Mouse (Mus musculus) bone marrow, adult 2 months (tissue): ENCODE results near the gene Capzb. TPM values are rescaled to one million over a fixed set of nuclear protein-coding genes. Genes with fewer than 3 reads are reported as not detected.
A peak's percentile ranks its signal among the peaks of the same experiment; 100 is the strongest.

Experiments
- H3K27ac ChIP-seq: fragments of 200-500 bp; 2 replicates; pipeline ENCODE4 v1.5.1; 2012; ENCODE audit warnings: low read depth, mild to moderate bottlenecking, control low read depth, inconsistent platforms, low read length; ENCODE audit not compliant: control insufficient read depth, poor library complexity, insufficient read depth
- H3K4me1 ChIP-seq: fragments of 200-500 bp; 2 replicates; pipeline ENCODE4 v1.6.1; 2011; ENCODE audit warnings: low read length; ENCODE audit not compliant: control insufficient read depth, insufficient read depth
- H3K4me3 ChIP-seq: fragments of 200-500 bp; replicated peaks from 2 replicates; pipeline ENCODE3; 2011; ENCODE audit warnings: mild to moderate bottlenecking, low read depth, low read length, control low read depth; ENCODE audit not compliant: control insufficient read depth
- CTCF ChIP-seq: fragments of 200-500 bp; IDR thresholded peaks from 2 replicates; pipeline ENCODE4 v1.5.1; 2011; ENCODE audit warnings: low read length, control low read depth; ENCODE audit not compliant: control insufficient read depth, insufficient read depth
- POLR2A ChIP-seq: fragments of 200-500 bp; IDR thresholded peaks from 2 replicates; pipeline ENCODE4 v1.6.1; 2011; ENCODE audit warnings: low read depth, mild to moderate bottlenecking, control low read depth, low read length, borderline replicate concordance; ENCODE audit not compliant: control insufficient read depth
- WGBS: fragments of 180-500 bp; shearing (Covaris S2); methylation state at CpG from one replicate; pipeline ENCODE4 v1.1.7; 2018; 5-methylcytosine and 5-hydroxymethylcytosine counted together
- polyA plus RNA-seq: library from polyadenylated mRNA; stranded (reverse); fragments of >200 nt; gene quantifications from 2 replicates; pipeline ENCODE4 v1.2.4, GENCODE M21; 2011; ENCODE audit warnings: low replicate concordance; ENCODE audit not compliant: missing spikeins, insufficient read depth, insufficient read length

Gene Capzb
- polyA plus RNA-seq, 1 experiment, result 160 TPM

- WGBS, result 56% methylated on average over 5 of the region's 5 CpGs
- TF ChIP-seq POLR2A (no peak), CTCF (no peak)
- Histone ChIP-seq H3K4me3 (no peak overlapping the region), H3K27ac (no peak overlapping the region), H3K4me1 (no peaks in the 10 kb centered on the region; the same call in 1 of the 2 replicates)
Measured at GRCm38 (mm10) chr4:139225115-139225514, 32.4 kb downstream of the Capzb start.

GRCm38 (mm10) chr4:139225944-139226343, 33.2 kb downstream of the Capzb start:
- WGBS, result 88% methylated on average over 4 of the region's 4 CpGs
- Histone ChIP-seq H3K4me3 (no peak overlapping the region), H3K27ac (no peak overlapping the region), H3K4me1 (no peaks in the 10 kb centered on the region; the same call in 1 of the 2 replicates)
- no peak for TF ChIP-seq CTCF
- TF ChIP-seq POLR2A, result no peak

- Histone ChIP-seq H3K4me3 (no peak overlapping the region), H3K4me1 (no peaks in the 10 kb centered on the region; the same call in 1 of the 2 replicates), H3K27ac (no peak overlapping the region)
- no peak for TF ChIP-seq POLR2A
- TF ChIP-seq CTCF, result no peak
- WGBS, result 89% methylated on average over 13 of the region's 13 CpGs
Measured at GRCm38 (mm10) chr4:139226504-139227216, 34.0 kb downstream of the Capzb start.

- 63% methylated on average over 7 of the region's 7 CpGs for WGBS
- Histone ChIP-seq H3K4me1 (no peaks in the 10 kb centered on the region; the same call in 1 of the 2 replicates), H3K4me3 (no peak overlapping the region), H3K27ac (no peak overlapping the region)
- TF ChIP-seq CTCF, result no peak
- TF ChIP-seq POLR2A, result no peak
Measured at GRCm38 (mm10) chr4:139227923-139228322, 35.2 kb downstream of the Capzb start.

- Histone ChIP-seq H3K4me3 (no peak overlapping the region), H3K27ac (no peak overlapping the region), H3K4me1 (no peaks in the 10 kb centered on the region; the same call in 1 of the 2 replicates)
- 69% methylated on average over 5 of the region's 5 CpGs for WGBS
- TF ChIP-seq CTCF (no peak), POLR2A (no peak)
Measured at GRCm38 (mm10) chr4:139229271-139229670, 36.6 kb downstream of the Capzb start.

- 57% methylated on average over 11 of the region's 11 CpGs for WGBS
- no peaks in the 10 kb centered on the region; the same call in 1 of the 2 replicates for H3K4me1 ChIP-seq
- H3K4me3 ChIP-seq, result no peak overlapping the region
- peak overlapping the region; percentile 16; the same call in 1 of the 2 replicates for H3K27ac ChIP-seq
- no peak for TF ChIP-seq POLR2A
- TF ChIP-seq CTCF, result no peak
Measured at GRCm38 (mm10) chr4:139230376-139231120, 37.8 kb downstream of the Capzb start.

- H3K4me1 ChIP-seq, result no peaks in the 10 kb centered on the region; the same call in 1 of the 2 replicates
Measured at GRCm38 (mm10) chr4:139231163-139231562, 38.5 kb downstream of the Capzb start.

GRCm38 (mm10) chr4:139232479-139233145, 39.9 kb downstream of the Capzb start:
- TF ChIP-seq POLR2A, result no peak
- TF ChIP-seq CTCF, result peak; percentile 72
- Histone ChIP-seq H3K4me3 (no peak overlapping the region), H3K4me1 (no peaks in the 10 kb centered on the region; the same call in 1 of the 2 replicates), H3K27ac (no peak overlapping the region)
- WGBS, result 70% methylated on average over 6 of the region's 6 CpGs

More at GRCm38 (mm10) chr4:139231163-139231562, 38.5 kb downstream of the Capzb start:
- TF ChIP-seq CTCF, result no peak
- no peak for TF ChIP-seq POLR2A
- WGBS, result 67% methylated on average over 8 of the region's 8 CpGs
- Histone ChIP-seq H3K27ac (no peak overlapping the region), H3K4me3 (no peak overlapping the region)
